Mouse (Mus musculus): ENCODE measurements around the gene Tmem132e.

- no peak for TF ChIP-seq CTCF (IDR thresholded peaks at IDR 0.05)
- TF ChIP-seq EP300 (IDR thresholded peaks at IDR 0.05): no peak
Measured at GRCm38 (mm10) chr11:82480941-82481340, 92.2 kb downstream of the Tmem132e start.
